In genomic region chr2:124858504-124858903, GRCm38 (mm10) we compare ENCODE assay signal across 9 mouse cellular contexts.
DNase-seq lines count a peak whose midpoint lies in the region; ATAC-seq lines count a peak whose summit lies in the region.
"Had no signal": no experiment of that assay in that cellular context is flagged by ENCODE, and none has a peak within 500 bp of the region (broad histone marks: within the 10 kb centered on the region; RNA-seq: fewer than 3 reads in every experiment).

No protein-coding gene starts in this region.

- peak overlapping the region; percentile 75 for H3K27ac ChIP-seq in heart, embryonic 16.5 days (ENCODE audit: low read length)

- no peaks in the 10 kb centered on the region for H3K27me3 ChIP-seq in heart, embryonic 16.5 days (ENCODE audit: control insufficient read depth, insufficient read depth, low read length)

- H3K9ac ChIP-seq in heart, embryonic 16.5 days (ENCODE audit: low read length) = no peak overlapping the region

- peaks cover 12% of the 10 kb centered on the region for H3K4me1 ChIP-seq in heart, embryonic 16.5 days (ENCODE audit: control insufficient read depth, insufficient read depth, low read length)

- H3K36me3 ChIP-seq in heart, embryonic 16.5 days (ENCODE audit: control insufficient read depth, insufficient read depth) = no peaks in the 10 kb centered on the region
- H3K36me3 ChIP-seq: G1E had no signal

- WGBS in heart, embryonic 16.5 days = 35% methylated on average over 3 of the region's 3 CpGs

- no peak overlapping the region for H3K4me2 ChIP-seq in heart, embryonic 16.5 days (ENCODE audit: low read depth, low read length)

- ATAC-seq in common myeloid progenitor, adult 5-6 weeks (replicated peaks; ENCODE audit: low read depth, poor library complexity, severe bottlenecking) = peak; percentile 65
- ATAC-seq in heart, embryonic 16.5 days (replicated peaks; ENCODE audit: extremely low read depth, insufficient read depth, low FRiP score) = peak; percentile 91
- ATAC-seq in erythroid progenitor cell, adult 5-6 weeks (replicated peaks; ENCODE audit: low FRiP score, poor library complexity, severe bottlenecking) = no peak

- DNase-seq in layer of hippocampus, adult 11-12 months (ENCODE audit: low spot score) = peak; percentile 8
- DNase-seq in layer of hippocampus, postnatal 25 days (ENCODE audit: extremely low spot score in 1 of 2, low spot score in 1 of 2) = no peak
- DNase-seq in liver = peak; percentile 38
- DNase-seq in right cerebral cortex, postnatal 25 days = peak; percentile 15
- no peak for DNase-seq in cerebellum, adult 11 months

- H3K4me3 ChIP-seq in heart, embryonic 16.5 days (ENCODE audit: low read length) = no peak overlapping the region

- no peaks in the 10 kb centered on the region for H3K9me3 ChIP-seq in heart, embryonic 16.5 days (replicated peaks; ENCODE audit: control insufficient read depth, low read length)

Comparison
In these comparisons a context has a peak if more than half of its experiments do, and no peak if none do; other contexts are left out.
1. DNase-seq: peak in layer of hippocampus, adult 11-12 months (single experiment), liver (single experiment) and right cerebral cortex, postnatal 25 days (single experiment); none in layer of hippocampus, postnatal 25 days (0 of 2) and cerebellum, adult 11 months (single experiment).